Comparison of ENCODE assay signal across 23 mouse cellular contexts in the genomic region with DNA sequence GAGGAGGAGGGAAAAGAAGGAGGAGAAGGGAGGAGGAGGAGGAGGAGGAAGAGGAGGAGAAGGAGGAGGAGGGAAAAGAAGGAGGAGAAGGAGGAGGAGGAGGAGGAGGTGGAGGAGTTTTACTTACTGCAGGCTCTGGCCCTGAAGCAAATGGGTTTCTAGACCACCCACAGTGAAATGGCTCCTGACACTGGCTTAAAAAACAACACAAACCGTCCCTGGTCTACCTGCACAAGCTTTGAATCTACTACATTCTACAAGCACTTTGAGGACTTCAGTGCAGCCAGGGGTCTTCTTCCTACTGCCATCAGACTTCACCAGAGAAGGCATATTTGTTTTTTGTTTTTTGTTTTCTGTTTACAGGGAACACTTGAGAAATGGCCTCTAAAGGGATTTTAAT. TPM values are rescaled to one million over a fixed set of nuclear protein-coding genes. Genes with fewer than 3 reads are reported as not detected.
A peak's percentile ranks its signal among the peaks of the same experiment; 100 is the strongest.
DNase-seq lines count a peak whose midpoint lies in the region; ATAC-seq and TF ChIP-seq lines count a peak whose summit lies in the region.
"Had no signal": no experiment of that assay in that cellular context is flagged by ENCODE, and none has a peak within 500 bp of the region (broad histone marks: within the 10 kb centered on the region; RNA-seq: fewer than 3 reads in every experiment).

No protein-coding gene starts in this region.

- 0 out of 2 replicates have a peak overlapping the region, but pooled peaks have one; percentile 54 for H3K27ac ChIP-seq in kidney, embryonic 15.5 days
- H3K27ac ChIP-seq in small intestine, adult 2 months (ENCODE audit: insufficient read depth, low read depth, low read length), result peak overlapping the region; percentile 55
- H3K27ac ChIP-seq: embryonic facial prominence, embryonic 12.5 days; embryonic facial prominence, embryonic 15.5 days; hindbrain, embryonic 10.5 days; hindbrain, embryonic 13.5 days had no signal

- no peak for ATAC-seq in CD4-positive, CD25-positive, alpha-beta regulatory T cell, adult 4 months
- no peak for ATAC-seq in kidney, embryonic 15.5 days (replicated peaks; ENCODE audit: low FRiP score)
- ATAC-seq: forebrain, embryonic 14.5 days; forebrain, postnatal 0 days; hindbrain, embryonic 16.5 days had no signal

- no peaks in the 10 kb centered on the region for H3K9me3 ChIP-seq in kidney, embryonic 15.5 days (replicated peaks)
- H3K9me3 ChIP-seq: embryonic facial prominence, embryonic 12.5 days; embryonic facial prominence, embryonic 15.5 days; hindbrain, embryonic 10.5 days; hindbrain, embryonic 13.5 days had no signal

- H3K9ac ChIP-seq in kidney, embryonic 15.5 days, result no peak overlapping the region
- H3K9ac ChIP-seq: embryonic facial prominence, embryonic 12.5 days; embryonic facial prominence, embryonic 15.5 days; forebrain, postnatal 0 days; hindbrain, embryonic 13.5 days had no signal

- H3K36me3 ChIP-seq in kidney, embryonic 15.5 days, result no peaks in the 10 kb centered on the region
- no peaks in the 10 kb centered on the region for H3K36me3 ChIP-seq in small intestine, adult 2 months (ENCODE audit: control insufficient read depth, insufficient read depth, low read length)
- H3K36me3 ChIP-seq: embryonic facial prominence, embryonic 12.5 days; embryonic facial prominence, embryonic 15.5 days; hindbrain, embryonic 10.5 days; hindbrain, embryonic 13.5 days had no signal

- DNase-seq in CD4-positive, CD25-positive, alpha-beta regulatory T cell, adult 2 months (ENCODE audit: low read depth, low spot score), result peak; percentile 51
- DNase-seq in kidney, postnatal 36 days, result no peak
- peak; percentile 19 for DNase-seq in ZHBTc4 (ENCODE audit: low read depth, low spot score)
- no peak for DNase-seq in urinary bladder, postnatal 4 days (ENCODE audit: low spot score in 2 of 2)
- DNase-seq: adrenal gland, adult 8-10 months; adrenal gland, postnatal 25 days; cerebellum, adult 18-20 months; cerebellum, adult 9-10 months; cerebellum, postnatal 14 days; forebrain, postnatal 0 days; gastrocnemius, adult 2 months; gastrocnemius, postnatal 14 days; heart, adult 11 months had no signal

- H3K4me2 ChIP-seq in kidney, embryonic 15.5 days, result no peak overlapping the region
- H3K4me2 ChIP-seq: embryonic facial prominence, embryonic 12.5 days; embryonic facial prominence, embryonic 15.5 days; heart, embryonic 11.5 days; hindbrain, embryonic 13.5 days had no signal

- TF ChIP-seq CTCF in small intestine, adult 2 months (IDR thresholded peaks at IDR 0.05; ENCODE audit: extremely low read depth, insufficient read length, insufficient replicate concordance, low read depth, low read length), result no peak

- H3K4me1 ChIP-seq in kidney, embryonic 15.5 days, result peaks cover 39% of the 10 kb centered on the region
- H3K4me1 ChIP-seq in small intestine, adult 2 months (ENCODE audit: control insufficient read depth, insufficient read depth, insufficient read length, low read length), result peaks cover 3% of the 10 kb centered on the region

- no peak for TF ChIP-seq POLR2A in small intestine, adult 2 months (IDR thresholded peaks at IDR 0.05; ENCODE audit: low read depth, low read length)

- 4% methylated on average over 1 of the region's 1 CpGs for WGBS in kidney, embryonic 15.5 days
- WGBS in small intestine, adult 2 months, result 15% methylated on average over 1 of the region's 1 CpGs

- H3K4me3 ChIP-seq in kidney, embryonic 15.5 days (replicated peaks), result no peak overlapping the region
- H3K4me3 ChIP-seq in small intestine, adult 2 months (ENCODE audit: low read depth, low read length), result no peak overlapping the region
- H3K4me3 ChIP-seq: embryonic facial prominence, embryonic 12.5 days; embryonic facial prominence, embryonic 15.5 days; gastrocnemius, adult 2 months; hindbrain, embryonic 10.5 days; hindbrain, embryonic 13.5 days had no signal

- no peaks in the 10 kb centered on the region for H3K27me3 ChIP-seq in kidney, embryonic 15.5 days
- H3K27me3 ChIP-seq in small intestine, adult 2 months (ENCODE audit: control insufficient read depth, insufficient read depth, low read length), result no peaks in the 10 kb centered on the region
- H3K27me3 ChIP-seq: embryonic facial prominence, embryonic 12.5 days; embryonic facial prominence, embryonic 15.5 days had no signal

RNA-seq across cellular contexts. Expression of a gene that starts 42.2 kb away (rescaled TPM):
- polyA plus RNA-seq in CD4-positive, CD25-positive, alpha-beta regulatory T cell, adult 4 months (2017; shearing (Covaris generic)), result 1,000 to 10,000 TPM in 1 of 2 experiments, 100 to 1,000 TPM in 1; 800 to 1,019 TPM
- 66.0 and 68.4 TPM in 2 replicates for polyA plus RNA-seq in kidney, embryonic 15.5 days (2015; fragmentation: Nextera tagmentation; extraction: Ambion mirVana)
- polyA plus RNA-seq in small intestine, adult 2 months (2012; rRNA removed), result 4.7 and 10.2 TPM in 2 replicates

RNA-seq across cellular contexts. Expression of a gene that starts 51.2 kb away (rescaled TPM):
- polyA plus RNA-seq in CD4-positive, CD25-positive, alpha-beta regulatory T cell, adult 4 months (2017; shearing (Covaris generic)), result 100 to 1,000 TPM; 105 to 118 TPM
- 28.3 and 31.0 TPM in 2 replicates for polyA plus RNA-seq in kidney, embryonic 15.5 days (2015; fragmentation: Nextera tagmentation; extraction: Ambion mirVana)
- polyA plus RNA-seq in small intestine, adult 2 months (2012; rRNA removed), result 1.8 and 3.1 TPM in 2 replicates

Comparison
In these comparisons a context has a peak if more than half of its experiments do, and no peak if none do; other contexts are left out.
1. DNase-seq: peak in CD4-positive, CD25-positive, alpha-beta regulatory T cell, adult 2 months (single experiment) and ZHBTc4 (single experiment); none in kidney, postnatal 36 days (0 of 2) and urinary bladder, postnatal 4 days (0 of 2).
2. RNA of a gene that starts 42.2 kb away (polyA plus RNA-seq): 800 to 1,019 TPM in CD4-positive, CD25-positive, alpha-beta regulatory T cell, adult 4 months; 66.0 to 68.4 TPM in kidney, embryonic 15.5 days and 4.7 to 10.2 TPM in small intestine, adult 2 months; every median in the first group is over 10 times any median in the second.